Mouse (Mus musculus) adrenal gland, adult (tissue): ENCODE data around the gene Frrs1l.

Experiments used
- DNase-seq, 2 experiments: peaks; one replicate each; pipeline ENCODE4 v3.0.0; 2022 to 2023; ENCODE audit warnings: low spot score in 1 of 2; ENCODE audit not compliant: inconsistent age in 2 of 2

Gene Frrs1l

GRCm38 (mm10) chr4:56990215-56990584 lies at the start of gene Frrs1l:
Frrs1l (minus strand) TSS chr4:56990391.
- peak in 1 of 2 experiments; percentile 26 for DNase-seq

GRCm38 (mm10) chr4:57039127-57040031 lies 49.2 kb upstream of the Frrs1l start:
- DNase-seq, result no peak

- no peak for DNase-seq
Observed at GRCm38 (mm10) chr4:57037554-57037953, 47.4 kb upstream of the Frrs1l start.

DNA sequence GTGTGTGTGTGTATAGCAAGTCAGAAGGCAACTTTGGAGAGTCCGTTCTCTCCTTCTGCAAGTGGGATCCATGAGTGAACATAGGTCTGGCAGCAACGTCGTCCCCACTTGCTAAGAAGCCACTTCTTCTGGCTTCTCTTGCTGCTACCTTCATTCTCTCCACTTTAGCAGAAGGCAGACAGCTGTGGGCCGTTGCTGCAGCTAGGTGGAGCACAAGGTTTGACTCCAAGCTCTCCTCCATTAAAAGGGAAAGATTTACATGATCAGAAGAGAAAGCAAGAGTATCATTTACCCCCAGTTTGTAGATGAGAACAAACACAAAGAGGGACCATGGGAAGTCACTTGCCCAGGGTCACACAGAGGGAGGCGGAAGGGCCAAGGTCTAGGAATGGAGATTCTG lies 44.0 kb upstream of the Frrs1l start:
- no peak for DNase-seq

- no peak for DNase-seq
Observed at GRCm38 (mm10) chr4:57031440-57031839, 41.2 kb upstream of the Frrs1l start.

DNA sequence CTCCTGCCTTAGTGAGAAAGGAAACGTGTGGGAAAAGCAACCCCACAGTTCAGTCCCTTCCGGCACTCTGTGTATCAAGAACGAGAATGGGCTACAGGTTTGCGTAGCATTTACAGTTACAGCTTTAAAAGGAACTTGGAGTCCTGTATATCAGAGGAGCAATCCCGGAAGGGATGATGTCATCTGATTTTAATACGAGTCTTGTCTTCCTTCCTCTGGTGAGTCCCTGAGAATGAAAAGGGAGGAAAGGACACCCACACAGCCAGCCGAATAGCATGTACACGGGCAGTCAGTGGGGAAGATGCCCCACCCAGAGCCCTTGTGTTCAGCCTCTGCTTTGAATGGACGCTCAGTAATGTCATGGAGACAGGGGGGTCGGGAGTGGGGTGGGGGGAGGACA lies 37.8 kb upstream of the Frrs1l start:
- DNase-seq, result no peak

GRCm38 (mm10) chr4:57023527-57023926 lies 33.3 kb upstream of the Frrs1l start:
- DNase-seq, result no peak

- no peak for DNase-seq
Observed at GRCm38 (mm10) chr4:57021288-57021687, 31.1 kb upstream of the Frrs1l start.

DNA sequence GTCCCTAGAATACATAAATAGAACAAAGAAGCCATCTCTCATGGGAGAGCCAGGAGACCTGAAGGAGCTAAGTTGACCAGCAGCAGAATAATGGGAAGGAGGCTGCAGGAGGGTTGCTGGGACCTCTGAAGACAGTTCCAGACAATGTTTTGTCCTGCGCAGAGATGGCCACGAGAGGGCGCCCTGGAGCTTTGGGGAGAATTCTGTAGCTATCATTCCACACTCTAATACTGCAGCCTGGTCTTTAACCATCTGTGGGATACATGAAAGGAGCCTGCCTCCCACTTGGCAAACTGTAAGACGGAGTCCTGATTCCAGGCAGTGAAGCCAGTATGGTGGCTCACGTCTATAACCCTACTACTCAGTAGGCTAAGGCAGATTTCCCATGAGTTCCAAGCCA lies 27.0 kb upstream of the Frrs1l start:
- DNase-seq, result peak; percentile 57 to 90

DNA sequence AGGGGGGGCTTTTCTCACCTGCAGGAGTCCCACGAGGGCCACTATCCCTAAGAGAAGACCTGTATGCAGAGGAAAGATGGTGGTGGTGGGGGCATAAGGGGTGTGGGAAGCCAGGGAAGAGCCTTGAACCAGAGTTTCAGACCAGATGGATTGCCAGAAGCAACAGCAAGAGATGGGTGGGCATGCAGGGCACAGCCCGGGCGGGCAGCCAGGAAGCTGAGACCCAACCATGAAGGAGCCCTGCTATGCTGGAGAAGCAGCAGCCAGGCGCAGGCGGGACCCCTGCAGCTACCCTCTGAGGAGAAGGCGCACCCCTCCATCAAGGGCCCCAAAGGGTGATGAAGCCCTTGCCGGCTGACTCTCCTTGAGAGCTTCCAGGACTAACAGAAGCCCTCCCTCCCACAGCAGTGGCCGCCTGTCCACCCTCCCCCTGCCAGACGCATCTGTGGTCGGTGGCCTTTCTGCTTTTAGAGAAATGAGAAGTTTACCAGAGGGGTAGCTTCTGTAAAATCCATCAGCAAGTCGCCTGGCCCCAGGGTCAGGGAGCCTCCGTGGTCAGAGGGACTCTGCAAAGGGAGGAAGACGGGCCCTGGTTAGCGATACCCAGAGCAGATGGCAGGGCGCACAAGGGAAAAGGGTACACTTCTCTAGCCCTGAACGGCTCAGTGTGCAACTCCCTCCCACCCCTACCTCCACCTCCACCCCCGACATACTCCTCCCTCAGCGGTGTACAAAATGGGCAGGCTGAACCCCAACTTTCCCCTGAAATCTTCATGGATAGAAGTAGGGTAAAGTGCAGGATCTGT lies 26.4 kb upstream of the Frrs1l start:
- no peak for DNase-seq

DNA sequence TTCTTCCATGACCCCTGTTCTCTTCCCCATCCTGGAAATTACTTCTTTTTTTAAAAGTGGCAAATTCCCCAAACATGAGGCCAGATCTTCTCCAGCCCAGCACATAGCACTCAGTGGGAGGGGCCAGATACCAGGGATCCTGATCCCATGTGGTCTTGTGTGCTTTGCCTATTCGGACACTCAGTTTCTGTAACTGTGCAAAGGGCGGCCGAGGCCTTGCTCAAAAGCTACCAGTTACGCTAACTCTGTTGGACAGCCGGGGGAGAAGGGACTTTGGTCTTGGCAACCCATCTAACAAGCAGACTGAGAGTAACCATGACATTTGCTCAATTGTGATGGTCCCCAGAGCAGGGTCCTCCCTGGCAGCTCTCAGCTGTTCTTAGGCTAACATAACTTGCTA lies 24.8 kb upstream of the Frrs1l start:
- DNase-seq, result no peak

- no peak for DNase-seq
Observed at GRCm38 (mm10) chr4:57011454-57012046, 21.4 kb upstream of the Frrs1l start.

- no peak for DNase-seq
Observed at GRCm38 (mm10) chr4:57010919-57011318, 20.7 kb upstream of the Frrs1l start.

DNA sequence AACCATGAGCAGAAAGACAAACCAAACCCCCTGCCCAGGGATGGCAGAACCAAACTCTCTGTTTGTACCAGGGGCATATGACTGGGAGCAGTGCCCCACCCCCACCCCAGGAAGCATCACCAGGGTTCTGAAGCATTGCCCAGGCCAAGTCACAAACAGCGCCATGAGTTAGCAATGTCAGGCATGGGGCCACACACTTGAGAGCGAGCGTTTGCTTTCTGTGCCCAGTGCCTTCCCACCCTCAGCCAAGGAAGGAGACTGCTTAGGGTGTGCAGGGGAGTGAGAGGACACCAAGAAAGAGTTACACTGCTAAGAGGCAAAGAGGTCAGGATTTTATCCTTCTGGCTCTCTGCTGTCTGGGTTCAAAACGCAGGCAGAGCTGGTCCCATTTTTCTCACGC lies 20.2 kb upstream of the Frrs1l start:
- DNase-seq, result no peak

DNA sequence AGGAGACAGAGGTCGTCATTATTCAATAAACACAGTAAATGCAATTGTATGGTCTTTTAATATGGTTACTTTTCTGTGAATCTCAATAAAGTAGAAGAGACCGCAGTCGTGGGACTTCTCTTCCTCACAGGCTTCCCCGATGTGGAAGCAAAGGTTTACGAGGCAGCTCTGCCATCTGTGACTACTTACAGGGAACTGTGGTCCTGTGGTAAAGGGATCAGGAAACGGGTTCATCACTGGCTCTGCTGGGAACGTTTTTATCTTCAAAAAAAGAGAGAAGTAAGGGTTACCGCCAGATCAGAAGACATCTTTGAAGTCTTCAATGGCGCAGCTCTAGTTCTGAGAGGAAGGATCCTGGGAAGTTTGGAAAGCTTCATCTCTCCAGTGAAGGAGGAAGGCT lies 17.5 kb upstream of the Frrs1l start:
- no peak for DNase-seq

- DNase-seq, result no peak
Observed at GRCm38 (mm10) chr4:57005011-57005410, 14.8 kb upstream of the Frrs1l start.

DNA sequence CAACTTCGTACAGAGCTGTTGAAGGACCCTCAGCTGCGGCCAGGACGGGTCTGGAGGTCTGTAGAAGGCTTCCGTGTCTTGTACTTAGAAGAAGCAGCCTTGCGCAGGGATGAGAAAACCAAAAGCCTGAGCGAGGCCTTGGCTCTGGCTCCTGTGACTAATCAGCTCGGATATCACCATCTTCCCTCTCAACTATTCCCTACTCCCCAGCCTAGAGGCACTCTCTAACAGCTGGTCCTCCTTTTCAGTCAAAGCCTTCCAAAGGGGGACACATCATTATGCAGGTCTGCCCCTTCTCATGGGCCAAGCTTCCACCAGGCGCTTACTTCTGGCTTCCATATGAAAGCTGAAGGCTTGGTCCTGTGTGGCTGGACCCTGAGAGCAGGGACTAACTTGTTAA lies 13.7 kb upstream of the Frrs1l start:
- DNase-seq, result no peak

GRCm38 (mm10) chr4:57002751-57003150 lies 12.6 kb upstream of the Frrs1l start:
- DNase-seq, result no peak

GRCm38 (mm10) chr4:57001437-57001836 lies 11.2 kb upstream of the Frrs1l start:
- no peak for DNase-seq

- no peak for DNase-seq
Observed at GRCm38 (mm10) chr4:56993331-56993730, 3.1 kb upstream of the Frrs1l start.

- no peak for DNase-seq
Observed at GRCm38 (mm10) chr4:56991951-56992350, 1.8 kb upstream of the Frrs1l start.
